Mouse (Mus musculus): ENCODE measurements at regions not wholly inside any gene's neighbourhood (a gene's known extent, or its start where the extent isn't known, plus 50 kb on each side); places are given as distances from the start of the nearest gene placed in this dataset.

DNA sequence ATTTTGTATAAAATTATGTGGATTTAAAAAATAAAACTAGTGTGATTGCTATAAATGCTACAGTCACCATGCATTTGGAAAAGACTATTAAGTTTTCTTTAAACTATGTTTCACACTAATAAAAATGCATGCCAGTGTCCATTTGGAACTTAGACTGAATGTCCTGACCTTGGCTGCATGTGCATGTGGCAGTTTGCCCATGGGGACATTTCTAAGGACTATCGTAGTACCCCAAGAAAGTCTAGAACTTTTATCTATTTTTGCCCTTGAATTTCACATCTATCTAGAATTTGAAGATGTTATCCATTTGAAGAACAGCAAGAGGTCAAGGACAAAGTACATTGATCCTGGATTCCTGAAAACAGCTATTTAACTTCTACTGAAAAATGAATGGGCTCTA lies 745.9 kb downstream of the Tmem182 start:
- no peak for ATAC-seq (ENCODE audit: extremely low read depth, insufficient number of reproducible peaks, low FRiP score, low TSS enrichment)
- Histone ChIP-seq H3K9ac (no peak overlapping the region), H3K27ac (replicated peaks) (no peak overlapping the region), H3K4me1 (peaks cover 13% of the 10 kb centered on the region), H3K9me3 (no peaks in the 10 kb centered on the region), H3K4me3 (no peak overlapping the region), H3K4me2 (no peak overlapping the region), H3K27me3 (replicated peaks) (no peaks in the 10 kb centered on the region), H3K36me3 (no peaks in the 10 kb centered on the region)
- 89% methylated on average over 1 of the region's 1 CpGs for WGBS

DNA sequence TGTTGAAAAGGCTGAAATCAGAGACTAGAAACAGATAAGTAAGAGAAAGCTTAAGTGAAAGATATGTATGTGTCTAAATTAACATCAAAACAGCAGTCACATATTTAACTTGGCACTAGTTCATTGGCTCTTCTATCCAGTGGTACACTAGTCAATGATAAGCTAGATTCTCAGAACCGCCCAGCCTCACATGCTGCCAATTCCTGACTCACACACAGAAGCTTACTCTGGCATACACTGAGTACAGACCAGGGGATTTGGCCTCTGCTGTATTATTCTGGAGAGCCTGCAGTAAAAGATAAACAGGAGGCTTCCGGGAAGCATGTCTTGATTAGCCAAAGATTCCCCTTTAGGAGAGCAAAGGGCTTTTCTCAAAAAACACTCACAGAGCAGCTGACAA lies 750.2 kb downstream of the Tmem182 start:
- peak overlapping the region; percentile 61 for H3K27ac ChIP-seq (replicated peaks)
- 25% methylated on average over 2 of the region's 2 CpGs for WGBS
- H3K4me3 ChIP-seq: no peak overlapping the region
- H3K27me3 ChIP-seq (replicated peaks): no peaks in the 10 kb centered on the region
- no peak overlapping the region for H3K9ac ChIP-seq
- H3K36me3 ChIP-seq: no peaks in the 10 kb centered on the region
- peak overlapping the region; percentile 20; the same call in 1 of the 2 replicates for H3K4me2 ChIP-seq
- ATAC-seq (ENCODE audit: extremely low read depth, insufficient number of reproducible peaks, low FRiP score, low TSS enrichment): peak; percentile 86
- peaks cover 14% of the 10 kb centered on the region for H3K4me1 ChIP-seq
- H3K9me3 ChIP-seq: no peaks in the 10 kb centered on the region

DNA sequence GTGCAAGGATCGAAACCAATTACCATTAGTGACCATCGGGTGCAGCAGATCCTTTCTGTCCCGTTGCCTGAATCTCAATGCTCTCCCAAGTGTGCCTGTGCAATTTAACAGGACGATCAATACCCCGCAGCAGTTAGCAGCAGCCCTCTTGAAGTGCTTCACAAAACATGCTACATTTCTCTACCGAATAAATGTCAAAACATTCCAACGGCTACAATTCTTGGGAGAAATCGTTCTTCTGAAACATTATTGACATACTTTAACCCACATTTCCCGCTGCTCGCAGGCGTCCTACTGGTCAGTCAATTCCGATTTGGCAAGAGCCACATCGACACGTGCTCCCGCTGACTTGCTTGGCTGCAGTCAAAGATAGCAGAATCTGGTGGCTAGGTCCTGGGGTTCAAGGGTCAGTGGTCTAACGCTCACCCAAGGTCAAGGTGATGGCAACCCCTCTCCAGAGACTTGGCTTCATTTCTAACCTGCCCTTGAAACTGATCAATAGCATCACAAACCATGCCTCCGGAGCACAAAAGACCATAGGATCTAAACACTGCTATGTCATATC lies 753.8 kb downstream of the Tmem182 start:
- Histone ChIP-seq H3K9me3 (no peaks in the 10 kb centered on the region), H3K4me2 (no peak overlapping the region), H3K36me3 (no peaks in the 10 kb centered on the region), H3K27me3 (replicated peaks) (no peaks in the 10 kb centered on the region), H3K4me3 (no peak overlapping the region), H3K4me1 (peaks cover 14% of the 10 kb centered on the region), H3K9ac (no peak overlapping the region), H3K27ac (replicated peaks) (no peak overlapping the region)
- 80% methylated on average over 17 of the region's 17 CpGs for WGBS
- ATAC-seq (ENCODE audit: extremely low read depth, insufficient number of reproducible peaks, low FRiP score, low TSS enrichment): no peak

DNA sequence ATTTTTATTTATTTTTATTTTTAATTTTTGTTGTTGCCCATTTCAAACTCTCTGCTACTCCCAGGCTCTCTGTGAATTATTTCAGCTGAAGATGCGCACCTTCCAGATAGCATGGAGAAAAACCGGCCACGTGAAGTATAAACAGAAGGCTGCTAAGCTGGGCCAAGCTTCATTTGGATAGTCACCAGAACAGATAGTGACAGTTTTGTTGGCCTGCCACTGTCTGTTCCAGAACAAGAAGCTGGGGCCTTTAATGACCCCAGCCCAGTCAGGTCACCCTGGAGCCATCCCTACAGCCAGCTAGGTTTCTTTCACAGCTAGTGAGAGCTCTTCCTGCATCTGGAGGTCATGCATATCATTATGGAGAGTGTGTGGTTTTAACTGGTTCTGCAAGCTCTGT lies 754.6 kb downstream of the Tmem182 start:
- no peak for ATAC-seq (ENCODE audit: extremely low read depth, insufficient number of reproducible peaks, low FRiP score, low TSS enrichment)
- H3K4me2 ChIP-seq: no peak overlapping the region
- no peaks in the 10 kb centered on the region for H3K27me3 ChIP-seq (replicated peaks)
- H3K4me3 ChIP-seq: no peak overlapping the region
- H3K4me1 ChIP-seq: peaks cover 10% of the 10 kb centered on the region
- H3K27ac ChIP-seq (replicated peaks): no peak overlapping the region
- 73% methylated on average over 3 of the region's 3 CpGs for WGBS
- no peaks in the 10 kb centered on the region for H3K9me3 ChIP-seq
- no peak overlapping the region for H3K9ac ChIP-seq
- H3K36me3 ChIP-seq: no peaks in the 10 kb centered on the region

DNA sequence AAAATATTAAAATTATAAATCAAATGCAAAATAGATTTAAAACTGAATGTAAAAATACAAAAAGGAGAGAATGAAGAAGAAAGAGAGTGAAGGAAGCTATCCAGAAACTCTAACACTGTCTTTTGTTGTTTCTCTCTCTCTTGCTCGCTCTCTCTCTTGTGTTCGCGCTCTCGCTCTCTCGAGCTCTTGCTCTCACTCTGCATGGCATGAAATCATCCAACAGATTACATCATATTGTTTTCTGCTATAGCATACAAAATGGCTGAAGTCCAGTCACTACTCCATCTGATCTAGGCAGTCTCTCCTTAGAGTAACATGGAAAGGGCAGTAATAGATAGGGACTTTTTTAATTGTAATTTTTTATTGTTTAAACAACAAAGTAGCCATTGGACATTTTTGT lies 798.1 kb downstream of the Tmem182 start:
- H3K27me3 ChIP-seq (replicated peaks): no peaks in the 10 kb centered on the region
- no peaks in the 10 kb centered on the region for H3K4me1 ChIP-seq
- H3K27ac ChIP-seq (replicated peaks): no peak overlapping the region
- WGBS: 76% methylated on average over 5 of the region's 5 CpGs
- no peaks in the 10 kb centered on the region for H3K36me3 ChIP-seq
- H3K9me3 ChIP-seq: no peaks in the 10 kb centered on the region
- no peak overlapping the region for H3K9ac ChIP-seq
- no peak overlapping the region for H3K4me3 ChIP-seq
- ATAC-seq (ENCODE audit: extremely low read depth, insufficient number of reproducible peaks, low FRiP score, low TSS enrichment): no peak
- no peak overlapping the region for H3K4me2 ChIP-seq

DNA sequence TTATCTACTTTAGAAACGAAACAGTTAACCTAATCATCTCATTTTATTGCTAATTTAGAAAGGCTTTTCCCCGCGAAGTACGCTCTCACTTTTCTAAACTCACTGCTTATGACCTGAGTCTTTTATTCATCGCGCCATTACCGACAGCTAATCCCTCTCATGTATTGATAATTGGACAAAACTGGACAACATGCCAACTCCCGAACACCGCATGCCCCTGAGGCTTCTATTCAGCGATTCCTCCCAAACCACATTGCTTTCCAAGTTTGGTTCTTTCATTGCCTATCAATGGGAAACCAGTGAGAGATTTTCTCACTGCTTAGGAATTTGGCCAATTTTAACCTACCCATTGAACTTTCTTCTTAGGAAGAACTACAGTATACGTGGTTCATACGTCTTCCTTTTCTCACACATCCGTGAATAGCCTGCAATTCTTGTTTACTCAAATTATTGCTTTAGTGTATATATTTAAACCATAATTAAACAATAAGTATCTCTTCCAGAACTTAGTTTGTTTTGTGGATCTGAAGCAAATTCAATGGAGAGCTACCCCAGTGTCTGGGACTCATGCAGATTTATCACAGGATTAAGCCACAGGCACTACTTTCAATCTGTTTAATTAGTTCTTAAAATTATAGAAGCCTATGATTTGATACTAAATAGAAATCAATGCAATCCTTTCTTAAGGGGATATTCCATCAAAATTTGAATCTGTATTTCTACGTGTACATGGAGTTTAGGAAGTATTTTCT lies 799.8 kb downstream of the Tmem182 start:
- H3K36me3 ChIP-seq: no peaks in the 10 kb centered on the region
- 77% methylated on average over 14 of the region's 14 CpGs for WGBS
- no peaks in the 10 kb centered on the region for H3K9me3 ChIP-seq
- ATAC-seq (ENCODE audit: extremely low read depth, insufficient number of reproducible peaks, low FRiP score, low TSS enrichment): no peak
- no peak overlapping the region for H3K9ac ChIP-seq
- H3K27me3 ChIP-seq (replicated peaks): no peaks in the 10 kb centered on the region
- H3K4me2 ChIP-seq: no peak overlapping the region
- no peaks in the 10 kb centered on the region for H3K4me1 ChIP-seq
- no peak overlapping the region for H3K4me3 ChIP-seq
- no peak overlapping the region for H3K27ac ChIP-seq (replicated peaks)

DNA sequence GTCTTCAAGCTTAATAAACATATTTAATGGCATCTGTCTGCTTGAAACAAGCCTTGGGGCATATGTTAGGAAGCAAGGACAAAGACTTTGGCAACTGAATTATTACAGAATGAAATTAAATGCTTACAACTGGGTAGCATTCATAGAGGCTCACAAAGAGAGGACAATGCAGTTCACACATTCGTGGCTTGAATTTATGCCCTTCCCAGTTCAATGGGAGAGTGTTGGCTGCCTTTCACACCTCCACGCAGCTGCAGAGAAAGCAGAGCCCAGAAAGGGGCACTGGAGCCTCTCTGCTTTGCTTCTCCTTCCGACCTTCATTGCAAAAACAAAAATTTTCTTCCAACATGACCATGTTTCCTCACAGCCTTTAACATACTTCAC lies 800.3 kb downstream of the Tmem182 start:
- no peak overlapping the region for H3K4me2 ChIP-seq
- H3K9ac ChIP-seq: no peak overlapping the region
- H3K36me3 ChIP-seq: no peaks in the 10 kb centered on the region
- H3K27me3 ChIP-seq (replicated peaks): no peaks in the 10 kb centered on the region
- no peak for ATAC-seq (ENCODE audit: extremely low read depth, insufficient number of reproducible peaks, low FRiP score, low TSS enrichment)
- no peaks in the 10 kb centered on the region for H3K4me1 ChIP-seq
- H3K27ac ChIP-seq (replicated peaks): no peak overlapping the region
- no peak overlapping the region for H3K4me3 ChIP-seq
- H3K9me3 ChIP-seq: no peaks in the 10 kb centered on the region
- 41% methylated on average over 3 of the region's 3 CpGs for WGBS

DNA sequence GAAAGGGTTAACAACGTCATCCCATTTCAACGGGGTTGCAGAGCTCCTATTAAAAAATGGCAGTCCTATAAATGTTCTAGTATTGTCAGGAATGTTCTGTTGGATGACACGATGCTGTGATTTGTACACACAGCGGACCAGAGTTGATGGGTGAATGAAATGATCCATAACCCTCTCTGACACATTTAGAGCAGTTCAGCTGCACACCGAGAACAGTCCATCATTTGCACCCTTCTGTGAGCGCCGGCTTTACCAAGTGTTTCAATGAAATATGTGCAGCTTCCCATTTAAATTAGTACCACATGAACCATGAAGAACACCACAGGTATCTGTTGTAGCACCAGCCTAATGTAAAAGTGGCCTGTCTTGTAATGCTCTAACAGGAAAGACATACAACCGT lies 805.4 kb downstream of the Tmem182 start:
- Histone ChIP-seq H3K36me3 (no peaks in the 10 kb centered on the region), H3K9me3 (no peaks in the 10 kb centered on the region), H3K27ac (replicated peaks) (no peak overlapping the region), H3K4me2 (no peak overlapping the region), H3K4me1 (no peaks in the 10 kb centered on the region), H3K4me3 (no peak overlapping the region), H3K9ac (no peak overlapping the region), H3K27me3 (replicated peaks) (no peaks in the 10 kb centered on the region)
- WGBS: 74% methylated on average over 8 of the region's 8 CpGs
- no peak for ATAC-seq (ENCODE audit: extremely low read depth, insufficient number of reproducible peaks, low FRiP score, low TSS enrichment)

DNA sequence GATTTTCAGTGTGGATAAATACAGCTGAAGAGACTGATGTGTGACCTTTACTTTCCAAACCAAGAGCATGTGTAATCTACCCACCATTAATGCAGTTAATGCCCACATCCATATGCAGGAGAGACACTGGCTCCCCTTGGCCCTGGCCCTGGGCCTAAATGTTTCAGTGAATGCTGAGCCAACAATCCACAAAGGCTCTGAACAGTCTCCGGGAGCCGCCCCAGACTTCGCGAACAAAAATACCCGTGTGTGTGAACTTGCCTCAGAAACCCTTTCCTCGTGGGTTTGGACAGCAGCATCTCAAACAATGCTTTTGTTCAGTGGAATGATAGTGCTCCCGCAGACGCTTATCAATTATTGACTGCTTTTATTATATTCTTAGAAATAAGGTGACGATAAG lies 846.4 kb downstream of the Tmem182 start:
- H3K4me2 ChIP-seq: peak overlapping the region; percentile 47; the same call in 1 of the 2 replicates
- WGBS: 66% methylated on average over 9 of the region's 9 CpGs

DNA sequence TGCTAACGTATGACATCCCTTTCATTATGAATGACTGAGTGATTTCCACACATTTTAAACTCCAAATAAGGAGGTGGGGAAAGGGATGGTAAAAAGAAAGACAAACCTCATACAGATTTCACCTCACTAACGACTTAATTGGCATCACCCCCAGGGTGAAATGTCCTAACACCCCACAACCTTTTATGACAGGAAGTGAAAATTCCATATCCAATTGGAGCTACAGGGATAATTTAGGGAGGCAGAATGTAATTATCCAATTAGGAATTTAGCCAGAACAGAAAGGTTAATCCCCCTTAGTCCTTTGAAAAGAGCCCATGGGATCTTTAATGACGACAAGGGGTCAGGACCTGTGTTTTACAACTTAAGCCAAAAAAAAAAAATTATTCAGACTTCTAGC lies 846.8 kb downstream of the Tmem182 start:
- Histone ChIP-seq H3K9me3 (no peaks in the 10 kb centered on the region), H3K27me3 (replicated peaks) (no peaks in the 10 kb centered on the region), H3K36me3 (no peaks in the 10 kb centered on the region), H3K4me2 (peak overlapping the region; percentile 47), H3K9ac (no peak overlapping the region), H3K4me1 (peaks cover 13% of the 10 kb centered on the region), H3K4me3 (no peak overlapping the region), H3K27ac (replicated peaks) (peak overlapping the region; percentile 77)
- ATAC-seq (ENCODE audit: extremely low read depth, insufficient number of reproducible peaks, low FRiP score, low TSS enrichment): no peak
- 52% methylated on average over 3 of the region's 3 CpGs for WGBS

More for the DNA sequence above, 846.4 kb downstream of the Tmem182 start:
- no peak overlapping the region for H3K9ac ChIP-seq
- H3K27me3 ChIP-seq (replicated peaks): no peaks in the 10 kb centered on the region
- H3K9me3 ChIP-seq: no peaks in the 10 kb centered on the region
- no peak for ATAC-seq (ENCODE audit: extremely low read depth, insufficient number of reproducible peaks, low FRiP score, low TSS enrichment)
- peaks cover 13% of the 10 kb centered on the region for H3K4me1 ChIP-seq
- no peak overlapping the region for H3K4me3 ChIP-seq
- no peaks in the 10 kb centered on the region for H3K36me3 ChIP-seq
- 0 out of 2 replicates have a peak overlapping the region, but pooled peaks have one; percentile 77 for H3K27ac ChIP-seq (replicated peaks)

DNA sequence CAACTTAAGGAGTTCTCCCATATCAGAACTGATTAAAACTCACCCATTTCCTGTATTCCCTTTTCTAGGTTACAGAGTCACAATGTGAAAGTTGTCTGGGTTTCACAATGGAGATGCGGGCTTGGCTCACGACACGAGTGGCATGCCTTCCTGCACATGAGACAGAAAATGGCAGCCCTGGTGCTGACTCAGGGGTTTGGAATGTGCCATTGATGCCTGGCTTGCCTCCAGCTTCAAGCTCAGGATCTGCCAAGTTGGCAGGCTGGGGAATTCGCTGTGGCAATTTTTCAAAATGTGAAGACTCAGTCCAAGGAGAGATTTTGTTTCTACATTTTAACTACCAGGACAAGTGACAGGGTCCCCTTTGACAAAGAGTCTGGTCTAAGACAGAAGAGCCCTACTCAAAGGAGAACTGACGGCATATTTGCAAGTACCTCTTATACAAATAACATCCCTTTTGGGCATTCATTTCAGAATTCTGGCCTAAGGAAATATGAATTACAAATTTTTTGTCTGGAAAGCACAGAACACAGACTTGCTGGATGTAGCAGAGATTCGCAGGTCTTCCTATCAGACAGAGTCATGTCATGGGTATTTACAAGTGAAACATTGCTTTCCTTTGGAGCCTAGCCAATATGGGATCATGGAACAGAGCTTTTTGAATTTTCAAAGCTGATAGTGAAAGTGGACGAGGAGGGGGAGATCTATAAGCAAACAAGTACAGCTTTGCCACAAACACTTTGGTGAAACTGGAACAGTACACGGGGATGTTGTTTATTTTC lies 847.4 kb downstream of the Tmem182 start:
- Histone ChIP-seq H3K27me3 (replicated peaks) (no peaks in the 10 kb centered on the region), H3K36me3 (no peaks in the 10 kb centered on the region), H3K4me3 (no peak overlapping the region), H3K27ac (replicated peaks) (peak overlapping the region; percentile 77), H3K9ac (no peak overlapping the region), H3K4me1 (peaks cover 13% of the 10 kb centered on the region), H3K9me3 (no peaks in the 10 kb centered on the region), H3K4me2 (peak overlapping the region; percentile 47)
- WGBS: 29% methylated on average over 8 of the region's 8 CpGs
- ATAC-seq (ENCODE audit: extremely low read depth, insufficient number of reproducible peaks, low FRiP score, low TSS enrichment): 0 out of 2 replicates have a peak, but pooled peaks have one; percentile 42

Data from heart, embryonic 13.5 days (tissue).